Mouse (Mus musculus) erythroid progenitor cell, adult 5-6 weeks (primary cell): ENCODE data around the gene Actr3. TPM values are rescaled to one million over a fixed set of nuclear protein-coding genes. Genes with fewer than 3 reads are reported as not detected.
"Not testable (repeated sequence)": the region's sequence is repeated elsewhere in the genome, so short reads cannot be mapped to it uniquely, and the experiment has no call there.

ENCODE experiments used
- ATAC-seq: replicated peaks from 2 replicates; pipeline ENCODE4 v1.8.0; 2016; ENCODE audit warnings: moderate number of reproducible peaks, mild to moderate bottlenecking, moderate TSS enrichment, inconsistent platforms; ENCODE audit not compliant: poor library complexity, low FRiP score, severe bottlenecking
- total RNA-seq, 2 experiments: library from RNA; stranded (forward) in 1 of 2; stranded (reverse) in 1 of 2; fragments of 150-400 nt in 1 of 2; fragments of 186-747, 209-891 nt in 1 of 2; gene quantifications; 2 replicates each; pipeline versions ENCODE4 v1.2.3 to v1.2.4; 2015 to 2017; ENCODE audit warnings: low replicate concordance in 2 of 2

Gene Actr3
- total RNA-seq, 2 experiments from 2014 or later = 228 to 243 TPM

DNA sequence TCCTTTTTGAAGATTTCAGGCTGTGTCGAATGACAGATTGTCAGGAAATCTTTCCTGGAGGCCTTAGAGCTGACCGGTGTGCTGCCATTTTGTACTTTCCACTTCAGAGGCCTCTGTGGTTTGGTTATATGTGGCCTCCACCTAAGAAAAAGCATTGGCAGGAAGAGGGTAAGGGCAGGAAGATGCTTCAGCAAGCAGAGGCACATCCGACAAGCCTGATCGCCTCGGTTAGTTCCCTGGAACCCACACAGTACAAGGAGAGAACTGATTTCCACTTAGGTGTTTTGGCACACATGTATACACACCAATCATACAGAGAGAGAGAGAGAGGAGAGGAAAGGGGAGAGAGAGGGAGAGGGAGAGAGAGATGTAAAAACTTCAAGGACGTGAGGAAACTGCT, 5.7 kb upstream of the Actr3 start:
- no peak for ATAC-seq

DNA sequence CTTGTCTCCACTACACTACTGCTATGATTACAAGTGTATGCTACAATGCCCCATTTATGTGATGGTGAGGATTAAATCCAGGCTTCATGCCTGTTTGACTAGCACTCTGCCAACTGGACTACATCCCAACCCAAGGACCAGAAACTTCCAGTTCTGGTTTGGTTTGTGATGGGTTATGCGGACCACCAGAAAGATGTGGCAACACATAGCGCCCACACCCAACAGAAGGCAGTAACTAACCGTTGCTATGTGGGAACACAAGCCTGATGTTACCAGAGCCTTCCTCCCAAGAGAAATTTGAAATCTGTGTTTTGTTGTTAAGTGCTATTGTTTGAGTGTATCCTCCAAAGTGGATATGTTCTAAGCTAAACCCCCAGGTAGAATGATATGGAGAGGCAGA, 4.0 kb upstream of the Actr3 start:
- ATAC-seq = no peak

DNA sequence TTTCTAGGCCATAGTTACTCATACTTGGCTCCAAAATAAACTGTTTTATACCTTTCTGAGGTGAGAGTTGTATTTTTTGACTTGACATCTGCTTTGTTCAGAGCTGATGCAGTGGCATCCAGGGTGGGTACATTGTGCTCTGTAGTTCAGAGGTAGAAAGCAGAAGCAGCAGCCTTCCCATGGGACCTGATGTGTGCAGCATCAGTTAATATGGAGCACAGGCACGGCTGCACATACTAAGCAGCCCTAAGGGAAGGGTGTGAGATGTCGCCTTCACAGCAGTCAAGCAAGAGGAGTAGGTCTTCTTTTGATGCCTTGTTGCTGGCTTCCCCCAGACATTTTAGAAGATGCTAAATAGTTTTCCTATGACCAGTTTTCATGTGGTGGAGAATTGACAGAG, 3.3 kb upstream of the Actr3 start:
- no peak for ATAC-seq

DNA sequence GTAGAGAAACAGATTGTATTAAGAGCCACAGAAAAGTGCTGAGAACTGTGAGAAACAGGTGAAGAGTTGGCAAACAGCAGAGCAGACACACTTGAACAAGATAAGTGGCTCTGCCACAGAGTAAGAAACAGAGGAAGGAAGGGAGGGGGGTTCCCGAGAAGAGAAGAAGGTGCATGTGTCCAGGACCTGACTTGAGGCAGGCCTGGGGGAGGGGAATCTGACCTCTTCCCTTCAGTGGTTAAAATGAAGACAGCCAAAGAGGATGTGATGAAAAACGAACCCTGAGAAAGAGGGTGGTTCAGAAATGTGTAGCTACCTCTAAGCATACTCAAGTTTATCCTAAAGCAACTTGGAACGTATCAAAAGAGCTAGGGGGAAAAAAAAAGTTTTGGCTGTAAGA, 2.4 kb upstream of the Actr3 start:
- ATAC-seq = no peak

DNA sequence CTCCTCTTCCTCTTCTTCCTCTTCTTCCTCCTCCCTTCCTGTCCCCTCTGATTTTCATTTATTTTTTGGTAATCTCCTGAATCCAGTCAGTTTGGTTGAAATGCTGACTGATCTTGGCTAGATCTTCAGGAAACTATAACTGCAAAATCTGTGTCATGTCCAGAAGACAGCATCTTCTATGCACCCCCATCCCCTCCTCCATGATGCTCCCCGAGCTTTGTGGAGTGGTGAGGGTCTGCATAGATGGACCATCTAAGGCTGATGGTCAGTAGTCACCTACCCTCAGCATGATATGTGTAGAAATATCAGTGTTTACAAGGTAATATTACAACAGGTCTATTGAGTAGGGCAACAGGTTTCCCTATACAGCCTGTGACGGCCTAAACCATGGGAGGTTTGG, 1.6 kb upstream of the Actr3 start:
- ATAC-seq = no peak

DNA sequence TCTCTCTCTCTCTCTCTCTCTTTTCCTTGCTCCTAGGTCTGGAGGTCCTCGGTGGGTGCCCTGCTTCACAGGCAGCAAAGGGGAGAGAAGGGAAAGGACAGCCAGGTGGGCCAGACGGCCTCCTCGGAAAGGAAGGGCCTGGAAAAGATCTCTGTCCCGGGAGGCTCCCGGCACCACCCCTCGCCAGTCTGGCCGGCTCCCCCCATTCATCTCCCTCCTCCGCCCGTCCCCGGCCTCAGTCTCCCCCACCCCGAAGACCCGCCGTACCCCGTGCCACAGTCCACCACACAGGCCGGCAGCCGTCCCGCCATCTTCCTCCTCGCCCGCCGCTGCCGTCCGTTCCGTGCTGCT, 534 bp downstream of the Actr3 start:
- ATAC-seq = peak; percentile 2; the same call in 1 of the 2 replicates

DNA sequence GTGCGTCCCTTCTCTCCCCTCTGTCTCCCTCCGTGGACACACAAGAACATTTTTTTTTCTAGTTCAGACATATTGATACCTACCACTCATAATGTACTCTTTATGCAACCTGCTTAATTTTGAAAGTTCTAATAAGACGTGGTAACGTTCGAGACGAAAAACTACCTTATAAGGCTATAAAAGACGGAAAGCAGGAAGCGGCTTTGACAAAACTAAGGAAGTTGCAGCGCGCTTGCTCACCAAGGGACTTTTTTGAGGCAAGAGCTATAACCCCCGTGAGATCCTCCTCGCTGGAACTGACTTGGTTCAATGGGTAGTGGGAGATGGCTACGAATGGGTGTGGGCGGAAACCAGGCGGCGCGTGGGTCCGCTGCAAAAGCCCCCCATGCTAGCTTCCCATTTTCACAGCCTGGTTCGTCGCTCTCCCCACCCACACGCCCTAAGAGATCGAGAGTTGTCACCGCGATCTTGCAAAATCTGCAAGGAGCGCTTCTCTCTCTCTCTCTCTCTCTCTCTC, 984 bp downstream of the Actr3 start:
- no peak; the same call in 1 of the 2 replicates for ATAC-seq

DNA sequence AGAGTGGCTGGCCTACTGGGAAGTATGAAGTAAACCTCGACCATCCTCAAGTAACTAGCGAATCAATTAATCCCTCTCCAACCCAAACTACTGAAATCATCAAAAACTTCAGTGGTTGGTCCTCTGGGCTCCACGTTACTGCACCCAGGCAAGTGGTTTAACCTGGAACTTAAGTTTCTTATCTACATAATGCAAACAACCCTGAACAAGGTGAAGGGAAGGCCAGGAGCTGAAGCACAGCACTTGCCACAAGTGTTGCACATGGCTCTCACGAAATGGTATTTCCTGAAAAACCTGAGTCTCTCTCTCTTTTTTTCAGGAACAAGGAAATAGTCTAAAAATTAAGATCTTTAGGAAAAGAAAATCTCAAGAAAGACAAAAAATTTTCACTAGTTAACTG, 4.2 kb downstream of the Actr3 start:
- ATAC-seq = no peak

DNA sequence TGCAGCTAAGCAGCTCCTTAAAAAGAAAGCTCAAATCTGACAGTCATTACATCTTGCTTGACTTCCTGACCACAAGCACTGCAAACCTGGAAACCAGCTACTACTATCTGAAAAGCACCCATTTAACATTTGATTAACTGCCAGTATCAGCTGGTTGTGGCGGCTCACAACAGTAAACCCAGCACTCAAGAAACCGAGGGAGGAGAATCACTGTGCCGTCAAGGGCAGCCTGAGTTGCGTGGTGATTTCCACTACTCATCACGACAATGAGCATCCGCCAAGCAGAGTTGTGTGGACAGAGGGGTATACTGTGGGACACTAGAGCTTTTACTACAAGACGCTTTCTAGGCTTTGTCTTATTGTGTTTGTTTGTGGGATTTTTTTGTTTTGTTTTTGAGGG, 4.8 kb downstream of the Actr3 start:
- ATAC-seq = no peak

DNA sequence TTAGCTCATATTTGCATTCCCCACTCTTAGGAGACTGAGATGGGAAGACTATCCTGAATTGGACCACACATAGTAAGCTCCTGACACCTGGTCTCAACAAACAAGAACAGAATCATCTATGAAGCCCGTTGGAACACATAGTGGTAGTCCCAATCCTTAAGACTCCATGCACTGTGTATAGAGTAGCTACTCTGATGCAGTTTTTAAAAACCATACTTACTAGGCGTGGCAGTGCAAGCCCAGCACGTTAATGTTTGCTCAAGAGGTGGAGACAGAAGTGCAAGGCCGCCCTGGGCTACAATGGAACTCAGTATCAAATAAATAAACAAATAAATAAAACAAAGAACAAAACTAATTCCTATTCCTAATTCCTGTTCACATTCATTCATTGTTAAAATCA, 5.5 kb downstream of the Actr3 start:
- ATAC-seq = no peak

DNA sequence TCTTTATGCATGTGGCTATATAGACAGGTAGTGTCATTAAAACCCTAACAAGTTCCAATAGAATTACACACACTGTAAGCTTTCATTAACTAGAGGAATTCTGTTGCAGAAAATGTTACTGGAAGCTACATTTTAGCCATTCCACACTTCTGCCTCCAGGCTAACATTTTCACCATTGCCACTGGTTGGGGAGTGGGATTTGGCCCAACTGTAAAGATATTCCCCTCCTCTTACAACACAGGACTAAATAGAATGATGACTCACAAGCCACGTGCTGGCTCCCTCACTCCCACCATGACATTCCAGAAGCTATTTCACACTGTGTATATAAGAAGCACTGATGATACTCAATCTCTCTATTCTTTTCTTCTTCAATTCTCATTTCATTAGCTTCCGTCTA, 7.2 kb downstream of the Actr3 start:
- no peak for ATAC-seq

DNA sequence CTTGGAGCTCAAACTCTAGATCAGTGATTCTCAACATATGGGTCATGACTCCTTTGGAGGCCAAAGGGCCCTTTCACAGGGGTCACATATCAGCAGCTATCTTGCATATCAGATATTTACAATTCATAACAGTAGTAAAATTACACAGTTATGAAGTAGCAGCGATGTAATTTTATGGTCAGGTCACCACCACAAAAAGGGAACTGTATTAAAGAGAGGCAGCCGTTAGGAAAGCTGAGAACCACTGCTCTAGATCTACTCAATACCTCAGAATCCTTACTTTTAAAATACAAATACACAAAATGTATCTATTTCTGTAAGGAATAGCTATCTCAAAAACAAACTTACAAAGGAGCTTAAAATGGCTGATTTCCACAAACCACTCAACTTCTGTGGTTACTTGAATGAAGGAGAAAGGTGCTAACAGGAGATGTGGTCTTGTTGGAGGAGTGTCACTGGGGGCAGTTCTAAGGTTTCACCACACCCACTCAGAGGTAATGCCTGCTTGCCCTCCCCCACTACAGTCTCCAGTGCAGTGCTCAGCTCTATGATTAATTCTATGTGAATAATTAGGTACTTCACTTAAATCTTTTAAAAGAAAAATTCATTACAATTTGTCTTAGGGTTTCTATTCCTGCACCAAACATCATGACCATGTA, 9.0 kb downstream of the Actr3 start:
- no peak for ATAC-seq

DNA sequence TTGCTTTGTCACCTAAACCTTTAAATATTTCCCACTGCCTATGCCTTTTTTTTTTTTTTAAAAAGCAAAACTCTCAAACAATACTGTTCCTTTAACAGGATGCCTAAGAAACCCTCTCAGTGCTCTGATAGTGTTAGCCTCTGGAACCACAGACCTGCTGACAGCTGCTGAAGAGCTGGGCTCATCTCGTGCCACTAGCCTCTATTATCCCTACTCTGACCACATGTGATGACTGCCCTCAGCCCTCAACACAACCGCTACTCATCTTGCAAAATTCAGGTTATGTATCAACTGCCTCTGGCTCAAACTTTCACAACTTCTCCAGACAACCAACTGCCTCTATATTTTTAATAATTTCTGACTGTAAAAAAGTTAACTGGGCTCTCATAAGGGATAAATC, 15.6 kb downstream of the Actr3 start:
- no peak for ATAC-seq

DNA sequence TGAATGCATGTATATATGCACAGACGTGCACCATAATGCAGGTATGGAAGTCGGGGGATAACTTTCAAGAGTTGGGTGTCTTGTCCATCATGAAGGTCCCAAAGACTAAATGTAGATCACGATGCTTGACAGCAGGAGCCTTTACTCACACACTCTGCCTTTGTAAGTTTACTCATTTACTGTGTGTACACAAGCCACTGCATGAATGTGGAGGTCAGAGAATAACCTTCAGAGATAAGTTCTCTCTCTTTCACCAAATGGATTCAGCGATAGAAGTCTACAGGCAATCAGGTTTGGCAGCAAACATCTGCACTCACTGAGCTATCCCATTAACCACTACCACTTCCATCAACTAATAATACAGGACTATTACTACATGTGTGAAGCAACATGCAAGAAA, 16.8 kb downstream of the Actr3 start:
- no peak for ATAC-seq

DNA sequence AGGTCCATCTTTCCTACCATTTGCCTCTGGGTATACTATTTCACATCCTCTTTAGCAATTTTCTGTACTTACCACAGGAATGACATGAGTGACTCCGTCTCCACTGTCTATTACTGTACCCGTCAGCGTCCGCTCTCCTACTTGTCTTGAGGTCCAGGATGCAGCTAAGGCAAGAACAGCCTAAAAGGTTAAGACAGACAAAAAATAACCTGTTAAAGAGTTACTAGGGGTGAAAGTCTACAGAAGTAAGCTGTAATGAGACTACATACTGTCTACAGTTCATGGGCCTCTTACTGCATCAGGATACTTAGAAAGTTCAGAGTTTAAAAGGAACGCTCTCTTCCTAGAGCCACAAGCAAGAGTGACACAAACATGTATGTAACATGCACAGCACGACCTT, 28.3 kb downstream of the Actr3 start:
- ATAC-seq = no peak

DNA sequence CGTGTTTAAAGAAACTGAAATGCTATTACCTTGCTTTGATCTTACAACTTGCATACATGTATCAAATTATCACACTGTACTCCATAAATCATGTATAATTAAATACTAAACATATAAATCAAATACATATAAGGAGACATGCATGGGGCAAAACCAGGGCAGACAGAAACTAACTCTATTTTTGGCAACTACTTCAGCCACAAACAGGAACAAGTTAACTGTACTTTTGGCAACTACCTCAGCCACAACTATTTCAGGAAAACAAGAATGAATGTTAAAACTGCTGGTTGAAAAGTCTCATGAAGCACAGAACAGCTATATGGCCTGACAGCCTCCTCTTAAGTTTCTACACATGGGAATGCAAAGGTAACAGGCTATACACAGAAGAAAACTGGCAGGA, 40.1 kb downstream of the Actr3 start:
- ATAC-seq = no peak

DNA sequence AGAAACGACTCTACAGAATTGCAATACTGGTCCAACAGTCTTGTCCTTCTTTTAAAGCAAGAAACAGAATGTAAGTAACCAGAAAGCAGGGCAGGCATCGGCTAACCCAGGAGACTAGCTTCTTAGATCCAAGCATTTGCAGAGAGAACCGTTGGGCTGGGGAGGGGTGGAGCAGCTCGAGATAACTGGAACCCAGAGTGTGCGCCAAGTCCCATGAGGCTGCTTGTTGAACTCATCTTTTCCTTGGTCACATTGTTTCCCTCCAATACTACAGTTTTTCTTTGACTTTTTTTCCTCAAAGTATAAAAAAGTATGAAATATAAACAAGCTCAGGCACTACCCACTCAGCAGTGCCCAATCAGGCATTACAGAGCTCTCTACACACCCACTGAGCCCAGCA, 42.2 kb downstream of the Actr3 start:
- ATAC-seq = 0 out of 2 replicates have a peak, but pooled peaks have one; percentile 57

DNA sequence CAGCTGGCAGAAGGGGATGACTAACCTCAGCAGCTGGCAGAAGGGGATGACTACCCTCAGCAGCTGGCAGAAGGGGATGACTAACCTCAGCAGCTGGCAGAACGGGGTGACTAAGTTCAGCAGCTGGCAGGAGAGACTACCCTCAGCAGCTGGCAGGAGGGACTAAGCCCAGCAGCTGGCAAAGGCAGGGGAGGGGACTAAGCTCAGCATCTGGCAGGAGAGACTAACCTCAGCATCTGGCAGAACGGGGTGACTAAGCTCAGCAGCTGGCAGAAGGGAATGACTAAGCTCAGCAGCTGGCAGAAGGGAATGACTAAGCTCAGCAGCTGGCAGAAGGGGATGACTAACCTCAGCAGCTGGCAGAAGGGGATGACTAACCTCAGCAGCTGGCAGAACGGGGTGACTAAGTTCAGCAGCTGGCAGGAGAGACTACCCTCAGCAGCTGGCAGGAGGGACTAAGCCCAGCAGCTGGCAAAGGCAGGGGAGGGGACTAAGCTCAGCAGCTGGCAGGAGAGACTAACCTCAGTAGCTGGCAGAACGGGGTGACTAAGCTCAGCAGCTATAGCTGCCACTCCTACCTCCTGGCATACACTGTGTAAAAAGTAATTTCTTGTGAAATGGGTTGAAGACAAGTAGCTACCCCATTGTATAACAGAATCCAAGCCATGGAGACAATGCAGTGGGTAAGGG, 45.3 kb downstream of the Actr3 start:
- not testable (repeated sequence) for ATAC-seq

DNA sequence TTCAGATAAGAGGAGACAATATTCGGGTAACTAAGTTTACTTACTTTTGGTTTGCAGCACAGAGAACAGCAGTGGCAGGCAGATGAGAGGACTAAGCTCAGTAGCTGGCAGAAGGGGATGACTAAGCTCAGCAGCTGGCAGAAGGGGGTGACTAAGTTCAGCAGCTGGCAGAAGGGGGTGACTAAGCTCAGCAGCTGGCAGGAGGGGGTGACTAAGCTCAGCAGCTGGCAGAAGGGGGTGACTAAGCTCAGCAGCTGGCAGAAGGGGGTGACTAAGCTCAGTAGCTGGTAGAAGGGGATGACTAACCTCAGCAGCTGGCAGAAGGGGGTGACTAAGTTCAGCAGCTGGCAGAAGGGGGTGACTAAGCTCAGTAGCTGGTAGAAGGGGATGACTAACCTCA, 45.9 kb downstream of the Actr3 start:
- ATAC-seq = not testable (repeated sequence)

DNA sequence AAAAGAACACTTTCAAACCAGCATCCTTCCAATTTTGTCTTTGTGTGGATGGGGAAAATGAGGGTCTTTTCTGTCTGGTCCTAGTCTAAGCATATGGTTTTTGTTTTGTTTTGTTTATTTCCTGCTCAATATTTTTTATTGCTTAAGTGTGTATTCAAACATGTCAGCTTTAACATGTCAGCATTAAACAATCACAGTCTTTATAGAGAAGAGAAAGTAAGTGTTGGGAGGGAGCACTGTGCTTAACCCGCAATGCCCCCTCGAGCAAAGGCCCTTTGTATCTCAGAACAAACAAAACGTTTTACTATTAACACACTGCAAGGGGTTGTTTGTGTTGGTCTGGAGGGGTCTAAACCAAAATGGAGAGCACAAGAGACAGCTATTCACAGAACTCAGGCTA, 47.2 kb downstream of the Actr3 start:
- ATAC-seq = no peak

DNA sequence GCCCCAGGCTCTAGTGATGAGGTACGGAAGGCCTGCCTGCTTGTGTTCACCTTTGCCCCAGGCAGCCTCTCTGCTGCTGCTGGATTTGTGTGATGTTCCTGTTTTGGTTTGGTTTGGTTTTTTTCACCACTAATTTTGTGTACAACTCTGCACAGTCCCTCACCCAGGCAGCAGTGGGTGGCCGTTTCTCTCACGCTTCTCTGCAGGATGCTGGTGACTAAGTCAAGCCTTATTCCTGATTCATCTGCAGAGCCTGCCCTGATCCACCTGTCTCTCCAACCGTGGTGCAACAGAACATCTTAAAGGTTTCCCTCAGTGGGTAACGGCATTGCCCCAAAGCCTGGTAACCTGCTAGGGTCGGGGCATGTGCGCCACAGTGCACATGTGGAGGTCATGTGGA, 49.3 kb downstream of the Actr3 start:
- no peak for ATAC-seq

DNA sequence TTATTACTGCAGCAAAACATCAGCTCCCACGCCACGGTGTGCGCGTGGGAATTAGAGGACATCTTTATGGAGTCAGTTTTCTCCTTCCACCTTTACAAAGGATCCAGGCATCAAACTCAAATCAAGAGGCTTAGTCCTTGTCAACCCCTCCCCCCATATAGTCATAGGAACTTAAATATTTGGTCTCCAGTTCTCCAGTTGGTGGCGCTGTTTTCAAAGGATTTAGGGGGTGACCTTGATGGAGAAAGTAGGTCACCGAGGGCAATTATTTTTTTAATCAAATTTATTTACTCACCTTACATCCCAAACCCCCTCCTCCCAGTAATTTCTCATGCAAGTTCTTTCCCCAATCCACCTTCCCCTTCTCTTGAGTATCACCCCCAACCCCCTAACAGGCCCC, 52.9 kb downstream of the Actr3 start:
- no peak for ATAC-seq
